Mouse (Mus musculus) G1E (cell line): ENCODE results near the gene Zfp648.

Source experiments
- CTCF ChIP-seq: IDR thresholded peaks from 2 replicates; pipeline ENCODE4 v1.5.1; 2012; ENCODE audit warnings: low read depth, low read length, inconsistent platforms, mixed read lengths
- GATA1 ChIP-seq: IDR thresholded peaks from 2 replicates; pipeline ENCODE4 v1.6.1; 2012; ENCODE audit warnings: borderline replicate concordance, low read length, inconsistent platforms, mixed read lengths
- GATA2 ChIP-seq: IDR thresholded peaks from 2 replicates; pipeline ENCODE4 v1.6.1; 2012; ENCODE audit warnings: low read depth, low read length, inconsistent platforms, borderline replicate concordance
- POLR2AphosphoS5 ChIP-seq: IDR thresholded peaks from 2 replicates; pipeline ENCODE4 v1.6.1; 2012; ENCODE audit warnings: low read depth, low read length, inconsistent platforms; ENCODE audit not compliant: insufficient replicate concordance
- TAL1 ChIP-seq: conservative IDR thresholded peaks from 2 replicates; pipeline ENCODE4 v1.6.1; 2012; ENCODE audit warnings: low read depth, low read length, inconsistent platforms, mixed read lengths

DNA sequence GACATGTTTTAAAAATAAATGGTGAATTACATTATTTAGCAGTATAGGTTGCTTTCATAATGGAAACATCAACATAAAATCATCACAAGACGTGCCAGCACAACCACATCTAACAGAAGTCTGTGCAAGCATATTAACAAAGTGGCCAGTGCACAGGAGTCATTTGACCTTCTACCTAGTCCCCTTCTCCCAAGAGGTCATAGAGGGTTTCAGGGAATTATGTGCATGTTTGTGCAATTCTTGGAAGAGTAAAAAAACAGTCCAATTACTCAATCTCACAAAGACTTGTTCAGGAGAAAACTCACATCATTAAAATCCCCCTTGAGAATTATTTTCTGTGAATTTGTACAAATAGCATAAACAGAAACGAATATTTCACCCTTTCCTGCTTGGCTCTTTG lies 50.2 kb downstream of the Zfp648 start:
- TF ChIP-seq CTCF (no peak), GATA1 (no peak), POLR2AphosphoS5 (no peak), TAL1 (no peak), GATA2 (no peak)
